Mouse (Mus musculus): ENCODE measurements around the gene Nt5c3b. TPM values are rescaled to one million over a fixed set of nuclear protein-coding genes. Genes with fewer than 3 reads are reported as not detected.

The Nt5c3b gene
- polyA plus RNA-seq, 1 experiment: 79.9 TPM

DNA sequence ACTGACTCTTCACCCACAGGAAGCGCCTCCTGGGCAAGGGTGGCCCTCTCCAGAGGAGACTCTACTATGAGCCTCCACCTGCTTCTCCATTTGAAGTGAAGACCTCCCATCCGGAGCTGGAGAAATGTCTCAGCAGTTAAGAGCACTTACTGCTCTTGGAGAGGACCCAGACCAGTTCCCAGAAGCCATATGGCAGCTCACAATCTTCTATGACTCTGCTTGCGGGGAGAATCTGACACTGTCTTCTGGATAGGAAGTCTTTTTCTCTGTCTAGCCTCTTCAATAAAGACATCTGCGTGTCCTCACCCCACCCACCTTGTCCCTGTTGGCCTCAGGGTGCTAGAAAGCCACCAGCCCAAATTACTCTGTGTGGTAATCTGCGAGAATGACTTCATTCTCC is 48.6 kb downstream of the Nt5c3b start:
- peak overlapping the region; percentile 31; the same call in 1 of the 2 replicates for H3K27ac ChIP-seq (ENCODE audit: insufficient read depth, low read length)
- WGBS: 36% methylated on average over 5 of the region's 5 CpGs
- peak in 1 of 2 experiments; percentile 39 for DNase-seq

DNA sequence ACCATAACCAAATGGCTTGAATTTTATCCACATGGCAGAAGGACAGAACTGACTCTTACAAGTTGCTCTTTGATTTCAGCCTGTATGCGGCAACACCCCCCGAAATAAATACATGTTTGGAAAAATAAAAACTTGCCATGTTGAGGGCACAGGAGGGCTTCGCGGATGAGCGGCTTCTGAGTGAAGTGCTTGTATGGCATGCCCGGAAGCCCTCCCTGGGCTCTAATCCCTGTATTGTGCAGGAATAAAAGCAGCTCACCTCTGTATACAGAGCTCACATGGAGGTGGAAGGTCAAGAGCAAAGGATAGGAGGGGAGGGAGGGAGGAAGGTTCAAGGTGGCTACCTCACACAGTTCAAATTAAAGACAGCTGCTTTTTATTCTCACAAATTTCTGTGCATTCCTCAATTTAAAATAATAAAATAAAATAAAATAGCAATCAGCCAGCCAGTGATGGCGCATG is 49.7 kb downstream of the Nt5c3b start:
- no peaks in the 10 kb centered on the region for H3K27me3 ChIP-seq (ENCODE audit: control insufficient read depth, insufficient read depth, low read length)
- DNase-seq: no peak
- peaks cover 62% of the 10 kb centered on the region for H3K4me1 ChIP-seq (ENCODE audit: control insufficient read depth, insufficient read depth, low read length)
- 81% methylated on average over 7 of the region's 7 CpGs for WGBS
- no peak for TF ChIP-seq POLR2A (IDR thresholded peaks at IDR 0.05; ENCODE audit: borderline replicate concordance, insufficient read depth, low read length)
- no peak for TF ChIP-seq CTCF (IDR thresholded peaks at IDR 0.05; ENCODE audit: borderline replicate concordance, insufficient read depth, low read depth, low read length)
- H3K4me3 ChIP-seq (replicated peaks; ENCODE audit: insufficient read depth, low read depth, low read length): no peak overlapping the region
- no peak overlapping the region for H3K27ac ChIP-seq (ENCODE audit: insufficient read depth, low read length)

More for the DNA sequence above, 48.6 kb downstream of the Nt5c3b start:
- TF ChIP-seq CTCF (IDR thresholded peaks at IDR 0.05; ENCODE audit: borderline replicate concordance, insufficient read depth, low read depth, low read length) (no peak), POLR2A (IDR thresholded peaks at IDR 0.05; ENCODE audit: borderline replicate concordance, insufficient read depth, low read length) (no peak)
- Histone ChIP-seq H3K4me3 (replicated peaks; ENCODE audit: insufficient read depth, low read depth, low read length) (no peak overlapping the region), H3K27me3 (ENCODE audit: control insufficient read depth, insufficient read depth, low read length) (no peaks in the 10 kb centered on the region), H3K4me1 (ENCODE audit: control insufficient read depth, insufficient read depth, low read length) (peaks cover 52% of the 10 kb centered on the region)

DNA sequence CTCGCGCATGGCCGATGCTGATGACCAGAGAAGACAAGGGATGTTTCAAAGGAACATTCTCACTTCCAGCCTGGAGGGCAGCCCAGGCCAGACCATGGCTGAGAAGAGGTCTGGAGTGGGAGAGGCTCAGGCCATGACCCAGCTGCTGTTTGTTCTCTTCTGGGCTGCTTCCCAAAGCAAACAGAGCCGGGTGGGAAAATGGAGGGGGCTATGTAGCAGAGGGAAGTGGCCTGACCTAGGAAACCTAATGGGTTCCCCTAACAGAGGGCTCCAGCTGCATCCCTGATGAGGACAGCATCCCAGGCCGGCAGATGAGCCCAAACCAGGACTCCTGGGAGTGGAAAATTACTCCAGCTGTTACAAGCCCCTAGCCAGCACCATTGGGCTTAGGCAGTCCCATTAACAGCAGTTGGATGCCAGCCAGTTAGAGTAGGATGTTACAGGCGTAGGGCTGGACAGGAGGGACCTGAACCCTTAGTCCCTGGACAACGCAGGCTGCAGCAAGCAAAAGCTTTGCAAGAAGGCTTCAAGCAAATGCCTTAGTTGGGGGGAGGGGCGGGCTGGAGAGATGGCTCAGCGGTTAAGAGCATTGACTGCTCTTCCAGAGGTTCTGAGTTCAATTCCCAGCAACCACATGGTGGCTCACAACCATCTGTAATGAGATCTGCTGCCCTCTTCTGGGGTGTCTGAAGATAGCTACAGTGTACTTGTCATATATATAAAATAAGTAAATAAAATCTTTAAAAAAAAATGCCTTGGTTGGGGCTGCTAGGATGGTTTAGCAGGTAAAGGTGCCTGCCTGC is 50.3 kb downstream of the Nt5c3b start:
- WGBS: 48% methylated on average over 9 of the region's 9 CpGs
- peak overlapping the region; percentile 45 for H3K27ac ChIP-seq (ENCODE audit: insufficient read depth, low read length)
- peaks cover 68% of the 10 kb centered on the region for H3K4me1 ChIP-seq (ENCODE audit: control insufficient read depth, insufficient read depth, low read length)
- DNase-seq: peak in 1 of 2 experiments; percentile 48
- no peaks in the 10 kb centered on the region for H3K27me3 ChIP-seq (ENCODE audit: control insufficient read depth, insufficient read depth, low read length)
- H3K4me3 ChIP-seq (replicated peaks; ENCODE audit: insufficient read depth, low read depth, low read length): no peak overlapping the region
- TF ChIP-seq CTCF (IDR thresholded peaks at IDR 0.05; ENCODE audit: borderline replicate concordance, insufficient read depth, low read depth, low read length) (no peak), POLR2A (IDR thresholded peaks at IDR 0.05; ENCODE audit: borderline replicate concordance, insufficient read depth, low read length) (no peak)

DNA sequence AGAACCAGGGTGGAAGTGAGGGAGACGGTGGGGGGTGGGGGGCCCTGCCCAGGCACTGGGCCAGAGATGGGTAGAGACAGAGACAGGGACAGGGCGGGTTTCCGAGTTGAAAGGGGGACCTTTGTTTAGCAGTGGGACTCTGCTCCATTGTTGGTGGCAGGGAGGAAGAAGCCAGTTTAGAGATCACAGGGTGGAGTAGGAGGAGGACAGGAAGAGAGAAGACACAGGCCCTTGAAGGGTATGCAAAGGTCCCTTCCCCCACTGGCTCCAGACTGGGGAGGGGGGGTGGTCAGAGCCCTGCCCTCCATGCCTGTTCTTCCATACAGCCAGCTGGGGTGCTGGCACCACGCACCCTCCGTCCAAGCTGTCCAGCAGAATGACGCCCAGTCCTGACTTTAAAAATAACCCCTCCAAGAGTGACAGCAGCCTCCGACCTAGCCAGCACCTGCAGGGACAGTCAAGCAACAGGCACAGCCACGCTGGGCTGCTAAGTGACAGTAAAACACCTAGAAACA is 51.6 kb downstream of the Nt5c3b start:
- H3K4me3 ChIP-seq (replicated peaks; ENCODE audit: insufficient read depth, low read depth, low read length): no peak overlapping the region
- TF ChIP-seq POLR2A (IDR thresholded peaks at IDR 0.05; ENCODE audit: borderline replicate concordance, insufficient read depth, low read length) (no peak), CTCF (IDR thresholded peaks at IDR 0.05; ENCODE audit: borderline replicate concordance, insufficient read depth, low read depth, low read length) (no peak)
- H3K27me3 ChIP-seq (ENCODE audit: control insufficient read depth, insufficient read depth, low read length): no peaks in the 10 kb centered on the region
- H3K27ac ChIP-seq (ENCODE audit: insufficient read depth, low read length): peak overlapping the region; percentile 74
- WGBS: 2% methylated on average over 8 of the region's 8 CpGs
- peak; percentile 88 to 94 for DNase-seq
- peaks cover 71% of the 10 kb centered on the region for H3K4me1 ChIP-seq (ENCODE audit: control insufficient read depth, insufficient read depth, low read length)

DNA sequence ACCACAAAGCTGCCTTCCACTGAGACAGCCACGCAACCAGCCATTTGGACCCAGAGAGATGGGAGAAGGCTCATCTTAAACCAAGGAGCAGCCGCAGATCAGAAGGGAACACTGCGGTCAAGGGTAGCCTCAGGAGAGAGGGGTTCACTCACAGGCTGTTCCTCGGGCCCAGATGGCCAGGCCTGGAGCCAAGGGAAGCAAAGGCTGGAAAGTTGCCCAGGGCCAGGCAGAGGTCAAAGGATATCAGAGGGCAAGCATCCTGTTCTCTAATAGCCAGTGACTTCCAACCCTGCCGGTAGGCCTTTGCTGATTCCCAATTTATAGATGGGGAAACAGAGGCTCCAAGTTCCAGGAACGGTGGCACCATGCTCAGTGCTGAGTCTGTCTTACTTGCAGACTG is 53.0 kb downstream of the Nt5c3b start:
- Histone ChIP-seq H3K4me1 (ENCODE audit: control insufficient read depth, insufficient read depth, low read length) (peaks cover 63% of the 10 kb centered on the region), H3K27me3 (ENCODE audit: control insufficient read depth, insufficient read depth, low read length) (no peaks in the 10 kb centered on the region), H3K27ac (ENCODE audit: insufficient read depth, low read length) (peak overlapping the region; percentile 49; the same call in 1 of the 2 replicates), H3K4me3 (replicated peaks; ENCODE audit: insufficient read depth, low read depth, low read length) (no peak overlapping the region)
- TF ChIP-seq CTCF (IDR thresholded peaks at IDR 0.05; ENCODE audit: borderline replicate concordance, insufficient read depth, low read depth, low read length) (no peak), POLR2A (IDR thresholded peaks at IDR 0.05; ENCODE audit: borderline replicate concordance, insufficient read depth, low read length) (no peak)
- WGBS: 25% methylated on average over 6 of the region's 6 CpGs
- peak; percentile 66 to 67 for DNase-seq

DNA sequence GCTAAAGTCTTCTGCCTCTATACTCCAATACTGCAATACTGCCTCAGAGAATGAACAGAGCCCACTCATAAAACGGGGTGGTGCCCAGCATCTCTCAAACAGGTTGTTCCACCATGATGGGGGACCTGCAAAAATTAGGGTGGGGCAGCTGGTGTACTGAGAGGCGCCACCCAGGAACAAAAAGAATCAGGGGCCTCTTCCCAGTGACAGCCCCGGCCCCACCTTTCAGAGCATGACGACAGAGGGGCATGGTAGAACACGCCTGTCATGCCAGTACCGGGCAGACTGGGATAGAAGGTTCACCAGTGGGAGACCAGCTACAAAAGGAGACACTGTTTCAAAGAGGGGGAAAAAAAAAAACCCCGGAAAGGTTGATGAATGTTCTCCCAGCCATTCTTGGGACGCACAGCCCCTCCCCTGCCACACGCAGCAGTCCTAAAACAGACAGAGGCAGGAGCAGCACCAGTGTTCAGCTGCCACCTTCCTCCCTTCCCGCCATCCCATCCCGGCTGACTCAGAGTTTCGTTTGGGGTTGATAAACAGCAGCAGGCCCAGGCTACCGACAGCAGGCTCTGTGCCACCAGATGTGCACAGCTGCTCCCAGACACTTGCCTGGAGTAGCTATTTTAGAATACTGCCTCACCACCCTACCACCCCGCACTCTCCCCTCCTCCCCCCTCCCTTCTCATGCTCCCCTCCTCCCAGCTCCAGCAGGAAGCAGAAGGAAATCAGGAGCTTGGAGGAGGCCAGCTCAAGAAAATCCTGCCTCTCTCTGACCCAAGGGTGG is 53.8 kb downstream of the Nt5c3b start:
- DNase-seq: no peak
- WGBS: 54% methylated on average over 14 of the region's 14 CpGs
- H3K27ac ChIP-seq (ENCODE audit: insufficient read depth, low read length): peak overlapping the region; percentile 38; the same call in 1 of the 2 replicates

DNA sequence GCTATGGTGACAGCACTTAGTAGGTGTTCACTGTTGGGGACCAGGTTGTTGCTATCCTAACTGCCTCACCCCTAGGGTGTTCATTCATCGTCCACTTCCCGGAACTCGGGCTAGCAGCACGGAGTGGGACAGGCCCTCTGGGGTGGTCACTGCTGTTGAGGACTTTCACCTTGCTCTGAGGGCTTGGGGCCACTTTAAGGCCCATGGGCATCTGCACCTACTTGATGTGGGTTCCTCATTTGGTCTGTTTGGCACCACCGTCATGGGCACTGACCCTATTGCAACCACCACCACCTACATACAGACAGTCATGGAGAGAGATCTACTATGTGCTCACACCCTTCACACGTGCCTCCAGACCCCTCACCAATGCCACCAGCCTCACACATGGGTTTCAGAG is 54.5 kb downstream of the Nt5c3b start:
- no peaks in the 10 kb centered on the region for H3K27me3 ChIP-seq (ENCODE audit: control insufficient read depth, insufficient read depth, low read length)
- no peak for DNase-seq
- TF ChIP-seq POLR2A (IDR thresholded peaks at IDR 0.05; ENCODE audit: borderline replicate concordance, insufficient read depth, low read length) (no peak), CTCF (IDR thresholded peaks at IDR 0.05; ENCODE audit: borderline replicate concordance, insufficient read depth, low read depth, low read length) (no peak)
- H3K27ac ChIP-seq (ENCODE audit: insufficient read depth, low read length): no peak overlapping the region
- 84% methylated on average over 6 of the region's 6 CpGs for WGBS
- peaks cover 52% of the 10 kb centered on the region for H3K4me1 ChIP-seq (ENCODE audit: control insufficient read depth, insufficient read depth, low read length)
- H3K4me3 ChIP-seq (replicated peaks; ENCODE audit: insufficient read depth, low read depth, low read length): no peak overlapping the region

More for the DNA sequence above, 53.8 kb downstream of the Nt5c3b start:
- Histone ChIP-seq H3K4me3 (replicated peaks; ENCODE audit: insufficient read depth, low read depth, low read length) (peak overlapping the region; percentile 5), H3K27me3 (ENCODE audit: control insufficient read depth, insufficient read depth, low read length) (no peaks in the 10 kb centered on the region), H3K4me1 (ENCODE audit: control insufficient read depth, insufficient read depth, low read length) (peaks cover 58% of the 10 kb centered on the region)
- TF ChIP-seq POLR2A (IDR thresholded peaks at IDR 0.05; ENCODE audit: borderline replicate concordance, insufficient read depth, low read length): no peak
- no peak for TF ChIP-seq CTCF (IDR thresholded peaks at IDR 0.05; ENCODE audit: borderline replicate concordance, insufficient read depth, low read depth, low read length)

Measured in cerebellum, adult 2 months (tissue).